ENCODE assay signal across 26 mouse cellular contexts in genomic region chr9:48700871-48701270, GRCm38 (mm10).
DNase-seq lines count a peak whose midpoint lies in the region; ATAC-seq lines count a peak whose summit lies in the region.
"Had no signal": no experiment of that assay in that cellular context is flagged by ENCODE, and none has a peak within 500 bp of the region (broad histone marks: within the 10 kb centered on the region; RNA-seq: fewer than 3 reads in every experiment).

No protein-coding gene starts in this region.

- ATAC-seq in hindbrain, embryonic 11.5 days (ENCODE audit: low FRiP score), result no peak
- ATAC-seq in neural tube, embryonic 14.5 days (ENCODE audit: low read depth), result no peak
- ATAC-seq: CD4-positive, CD25-positive, alpha-beta regulatory T cell, adult 4 months; forebrain, embryonic 15.5 days; hindbrain, embryonic 16.5 days had no signal

- no peak overlapping the region for H3K4me2 ChIP-seq in hindbrain, embryonic 11.5 days (replicated peaks; ENCODE audit: low read depth, low read length)
- H3K4me2 ChIP-seq in neural tube, embryonic 14.5 days (ENCODE audit: low read depth, low read length), result no peak overlapping the region
- H3K4me2 ChIP-seq: forebrain, embryonic 15.5 days; kidney, embryonic 15.5 days; limb, embryonic 13.5 days; liver, embryonic 11.5 days; lung, embryonic 15.5 days; midbrain, embryonic 12.5 days had no signal

- no peak overlapping the region for H3K9ac ChIP-seq in hindbrain, embryonic 11.5 days (ENCODE audit: low read depth, low read length)
- H3K9ac ChIP-seq in neural tube, embryonic 14.5 days (replicated peaks; ENCODE audit: low read depth, low read length), result no peak overlapping the region; the same call in 1 of the 2 replicates
- H3K9ac ChIP-seq: forebrain, embryonic 15.5 days; kidney, embryonic 15.5 days; limb, embryonic 13.5 days; lung, embryonic 15.5 days; midbrain, embryonic 12.5 days had no signal

- no peak overlapping the region for H3K4me3 ChIP-seq in hindbrain, embryonic 10.5 days
- no peak overlapping the region for H3K4me3 ChIP-seq in hindbrain, embryonic 11.5 days (ENCODE audit: low read depth, low read length)
- no peak overlapping the region for H3K4me3 ChIP-seq in neural tube, embryonic 14.5 days (ENCODE audit: low read depth, low read length)
- H3K4me3 ChIP-seq: forebrain, embryonic 15.5 days; heart, adult 2 months; kidney, embryonic 15.5 days; left cerebral cortex, adult 2 months; limb, embryonic 13.5 days; lung, embryonic 15.5 days; midbrain, embryonic 12.5 days had no signal

- H3K27ac ChIP-seq in hindbrain, embryonic 10.5 days, result peak overlapping the region; percentile 37
- no peak overlapping the region for H3K27ac ChIP-seq in hindbrain, embryonic 11.5 days (ENCODE audit: low read depth, low read length)
- 0 out of 2 replicates have a peak overlapping the region, but pooled peaks have one; percentile 18 for H3K27ac ChIP-seq in neural tube, embryonic 14.5 days (ENCODE audit: low read depth, low read length)
- H3K27ac ChIP-seq: forebrain, embryonic 15.5 days; heart, adult 2 months; kidney, embryonic 15.5 days; left cerebral cortex, adult 2 months; limb, embryonic 13.5 days; lung, embryonic 15.5 days; midbrain, embryonic 12.5 days; stomach, postnatal 0 days had no signal

- 74% methylated on average over 8 of the region's 8 CpGs for WGBS in hindbrain, embryonic 10.5 days
- 64% methylated on average over 8 of the region's 8 CpGs for WGBS in hindbrain, embryonic 11.5 days
- WGBS in neural tube, embryonic 14.5 days, result 56% methylated on average over 8 of the region's 8 CpGs

- H3K4me1 ChIP-seq in hindbrain, embryonic 10.5 days (replicated peaks), result peaks cover 59% of the 10 kb centered on the region
- H3K4me1 ChIP-seq in hindbrain, embryonic 11.5 days (replicated peaks; ENCODE audit: control insufficient read depth, insufficient read depth, low read length), result peaks cover 12% of the 10 kb centered on the region
- peaks cover 3% of the 10 kb centered on the region; the same call in 1 of the 2 replicates for H3K4me1 ChIP-seq in neural tube, embryonic 14.5 days (ENCODE audit: control insufficient read depth, insufficient read depth, low read length)

- H3K9me3 ChIP-seq in hindbrain, embryonic 10.5 days, result no peaks in the 10 kb centered on the region
- H3K9me3 ChIP-seq in hindbrain, embryonic 11.5 days (ENCODE audit: control insufficient read depth, low read length), result no peaks in the 10 kb centered on the region
- no peaks in the 10 kb centered on the region for H3K9me3 ChIP-seq in neural tube, embryonic 14.5 days (ENCODE audit: control insufficient read depth, low read length)
- H3K9me3 ChIP-seq: forebrain, embryonic 15.5 days; kidney, embryonic 15.5 days; lung, embryonic 15.5 days; midbrain, embryonic 12.5 days had no signal

- no peaks in the 10 kb centered on the region for H3K27me3 ChIP-seq in hindbrain, embryonic 10.5 days (ENCODE audit: insufficient read depth, poor library complexity, severe bottlenecking)
- H3K27me3 ChIP-seq in hindbrain, embryonic 11.5 days (ENCODE audit: control insufficient read depth, insufficient read depth, low read length), result no peaks in the 10 kb centered on the region
- H3K27me3 ChIP-seq in neural tube, embryonic 14.5 days (ENCODE audit: control insufficient read depth, insufficient read depth, low read length), result no peaks in the 10 kb centered on the region
- H3K27me3 ChIP-seq: midbrain, embryonic 12.5 days had no signal

- DNase-seq in adrenal gland, postnatal 10 days, result peak; percentile 26
- DNase-seq in adrenal gland, postnatal 4 days (ENCODE audit: low spot score in 2 of 2), result no peak
- no peak for DNase-seq in hindbrain, embryonic 10.5 days (ENCODE audit: low spot score)
- no peak for DNase-seq in hindbrain, embryonic 11.5 days (ENCODE audit: low spot score)
- DNase-seq in adrenal gland, postnatal 14 days, result peak; percentile 46
- DNase-seq in layer of hippocampus, adult 9-10 months (ENCODE audit: low spot score), result no peak
- DNase-seq: cerebellum, adult 2 months; cerebellum, postnatal 25 days; heart, adult 2 months; heart, postnatal 14 days; kidney, adult 18-20 months; kidney, postnatal 25 days; right cerebral cortex, postnatal 4 days; thymus, adult 18-20 months; thymus, postnatal 25 days had no signal

- H3K36me3 ChIP-seq in hindbrain, embryonic 10.5 days, result peaks cover 13% of the 10 kb centered on the region; the same call in 1 of the 2 replicates
- H3K36me3 ChIP-seq in hindbrain, embryonic 11.5 days (ENCODE audit: control insufficient read depth, insufficient read depth, low read length), result no peaks in the 10 kb centered on the region
- H3K36me3 ChIP-seq in neural tube, embryonic 14.5 days (ENCODE audit: control insufficient read depth, insufficient read depth, low read length), result no peaks in the 10 kb centered on the region
- H3K36me3 ChIP-seq: forebrain, embryonic 15.5 days; kidney, embryonic 15.5 days; limb, embryonic 13.5 days; lung, embryonic 15.5 days; midbrain, embryonic 12.5 days had no signal

Comparison
In these comparisons a context has a peak if more than half of its experiments do, and no peak if none do; other contexts are left out.
1. DNase-seq: peak in adrenal gland, postnatal 10 days (single experiment) and adrenal gland, postnatal 14 days (single experiment); none in adrenal gland, postnatal 4 days (0 of 2), hindbrain, embryonic 10.5 days (single experiment), hindbrain, embryonic 11.5 days (single experiment) and layer of hippocampus, adult 9-10 months (single experiment).